Mouse (Mus musculus): ENCODE measurements at regions not wholly inside any gene's neighbourhood (a gene's known extent, or its start where the extent isn't known, plus 50 kb on each side); places are given as distances from the start of the nearest gene placed in this dataset.
"Not testable (repeated sequence)": the region's sequence is repeated elsewhere in the genome, so short reads cannot be mapped to it uniquely, and the experiment has no call there.

- H3K27ac ChIP-seq (replicated peaks): no peak overlapping the region
- H3K4me2 ChIP-seq (replicated peaks; ENCODE audit: low read depth): no peak overlapping the region
- no peaks in the 10 kb centered on the region for H3K27me3 ChIP-seq (ENCODE audit: control insufficient read depth, insufficient read depth, low read length)
- H3K4me3 ChIP-seq (ENCODE audit: low read depth, low read length): no peak overlapping the region
- no peaks in the 10 kb centered on the region for H3K9me3 ChIP-seq (ENCODE audit: control insufficient read depth, low read length)
- no peaks in the 10 kb centered on the region for H3K4me1 ChIP-seq (replicated peaks; ENCODE audit: control insufficient read depth, insufficient read depth)
- WGBS: 85% methylated on average over 1 of the region's 1 CpGs
- ATAC-seq (ENCODE audit: low FRiP score, low TSS enrichment) (no peak), DNase-seq (ENCODE audit: low spot score) (no peak)
- no peak overlapping the region for H3K9ac ChIP-seq (ENCODE audit: low read length)
- no peak for TF ChIP-seq EP300 (optimal IDR thresholded peaks at IDR 0.05)
- TF ChIP-seq CTCF (IDR thresholded peaks at IDR 0.05; ENCODE audit: low read depth): no peak
- H3K36me3 ChIP-seq (ENCODE audit: control insufficient read depth, insufficient read depth, low read length): no peaks in the 10 kb centered on the region
Measured at GRCm38 (mm10) chr3:22006113-22006512, 70.3 kb upstream of the Tbl1xr1 start.

- no peak for ATAC-seq (ENCODE audit: low FRiP score, low TSS enrichment)
- H3K27me3 ChIP-seq (ENCODE audit: control insufficient read depth, insufficient read depth, low read length): no peaks in the 10 kb centered on the region
- 90% methylated on average over 2 of the region's 2 CpGs for WGBS
- H3K9ac ChIP-seq (ENCODE audit: low read length): no peak overlapping the region
- no peaks in the 10 kb centered on the region for H3K4me1 ChIP-seq (replicated peaks; ENCODE audit: control insufficient read depth, insufficient read depth)
- H3K36me3 ChIP-seq (ENCODE audit: control insufficient read depth, insufficient read depth, low read length): no peaks in the 10 kb centered on the region
- H3K4me2 ChIP-seq (replicated peaks; ENCODE audit: low read depth): no peak overlapping the region
- H3K27ac ChIP-seq (replicated peaks): no peak overlapping the region
- no peak overlapping the region for H3K4me3 ChIP-seq (ENCODE audit: low read depth, low read length)
- TF ChIP-seq EP300 (optimal IDR thresholded peaks at IDR 0.05): no peak
- no peak for TF ChIP-seq CTCF (IDR thresholded peaks at IDR 0.05; ENCODE audit: low read depth)
- no peak for DNase-seq (ENCODE audit: low spot score)
- H3K9me3 ChIP-seq (ENCODE audit: control insufficient read depth, low read length): no peaks in the 10 kb centered on the region
Measured at GRCm38 (mm10) chr3:22006651-22007050, 69.8 kb upstream of the Tbl1xr1 start.

DNA sequence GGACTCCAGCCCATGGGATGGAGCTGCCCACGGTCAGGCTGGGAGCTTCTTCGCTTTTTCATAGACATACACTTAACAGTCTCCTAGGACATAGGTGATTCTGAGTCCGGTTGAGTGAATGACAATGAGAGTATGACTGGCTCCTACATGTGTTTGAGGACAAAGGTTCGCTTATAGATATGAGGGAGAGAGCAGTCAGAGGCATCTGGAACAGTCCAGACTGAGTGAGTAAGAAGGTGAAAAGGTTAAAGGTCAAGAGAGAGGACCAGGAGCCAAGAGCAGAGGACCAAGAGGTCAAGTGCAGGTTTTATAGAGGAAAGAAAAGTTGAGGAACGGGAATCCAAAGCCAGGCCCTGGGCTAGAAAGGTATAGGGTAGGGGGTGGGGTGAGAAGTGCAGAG, 68.7 kb upstream of the Tbl1xr1 start:
- Histone ChIP-seq H3K4me1 (replicated peaks; ENCODE audit: control insufficient read depth, insufficient read depth) (no peaks in the 10 kb centered on the region), H3K27me3 (ENCODE audit: control insufficient read depth, insufficient read depth, low read length) (no peaks in the 10 kb centered on the region), H3K4me2 (replicated peaks; ENCODE audit: low read depth) (no peak overlapping the region), H3K9me3 (ENCODE audit: control insufficient read depth, low read length) (no peaks in the 10 kb centered on the region), H3K4me3 (ENCODE audit: low read depth, low read length) (no peak overlapping the region), H3K36me3 (ENCODE audit: control insufficient read depth, insufficient read depth, low read length) (no peaks in the 10 kb centered on the region), H3K27ac (replicated peaks) (no peak overlapping the region), H3K9ac (ENCODE audit: low read length) (no peak overlapping the region)
- TF ChIP-seq EP300 (optimal IDR thresholded peaks at IDR 0.05) (no peak), CTCF (IDR thresholded peaks at IDR 0.05; ENCODE audit: low read depth) (no peak)
- 92% methylated on average over 5 of the region's 5 CpGs for WGBS
- no peak for ATAC-seq (ENCODE audit: low FRiP score, low TSS enrichment)
- DNase-seq (ENCODE audit: low spot score): no peak

GRCm38 (mm10) chr3:22008432-22008831, 68.0 kb upstream of the Tbl1xr1 start:
- H3K4me1 ChIP-seq (replicated peaks; ENCODE audit: control insufficient read depth, insufficient read depth): no peaks in the 10 kb centered on the region
- WGBS: 76% methylated on average over 5 of the region's 5 CpGs
- no peak overlapping the region for H3K4me2 ChIP-seq (replicated peaks; ENCODE audit: low read depth)
- TF ChIP-seq CTCF (IDR thresholded peaks at IDR 0.05; ENCODE audit: low read depth) (no peak), EP300 (optimal IDR thresholded peaks at IDR 0.05) (no peak)
- H3K4me3 ChIP-seq (ENCODE audit: low read depth, low read length): no peak overlapping the region
- H3K27me3 ChIP-seq (ENCODE audit: control insufficient read depth, insufficient read depth, low read length): no peaks in the 10 kb centered on the region
- H3K9me3 ChIP-seq (ENCODE audit: control insufficient read depth, low read length): no peaks in the 10 kb centered on the region
- DNase-seq (ENCODE audit: low spot score): no peak
- ATAC-seq (ENCODE audit: low FRiP score, low TSS enrichment): no peak
- H3K36me3 ChIP-seq (ENCODE audit: control insufficient read depth, insufficient read depth, low read length): no peaks in the 10 kb centered on the region
- no peak overlapping the region for H3K9ac ChIP-seq (ENCODE audit: low read length)
- no peak overlapping the region for H3K27ac ChIP-seq (replicated peaks)

GRCm38 (mm10) chr3:22009898-22010699, 66.4 kb upstream of the Tbl1xr1 start:
- no peak for ATAC-seq (ENCODE audit: low FRiP score, low TSS enrichment)

GRCm38 (mm10) chr3:22010700-22010991, 65.8 kb upstream of the Tbl1xr1 start:
- not testable (repeated sequence) for H3K36me3 ChIP-seq (ENCODE audit: control insufficient read depth, insufficient read depth, low read length); H3K27ac ChIP-seq (replicated peaks); H3K4me3 ChIP-seq (ENCODE audit: low read depth, low read length); H3K4me2 ChIP-seq (replicated peaks; ENCODE audit: low read depth); H3K4me1 ChIP-seq (replicated peaks; ENCODE audit: control insufficient read depth, insufficient read depth); H3K9ac ChIP-seq (ENCODE audit: low read length); H3K27me3 ChIP-seq (ENCODE audit: control insufficient read depth, insufficient read depth, low read length); DNase-seq (ENCODE audit: low spot score); H3K9me3 ChIP-seq (ENCODE audit: control insufficient read depth, low read length); ATAC-seq (ENCODE audit: low FRiP score, low TSS enrichment)

More at GRCm38 (mm10) chr3:22009898-22010699, 66.4 kb upstream of the Tbl1xr1 start:
- Histone ChIP-seq H3K4me2 (replicated peaks; ENCODE audit: low read depth) (no peak overlapping the region), H3K27me3 (ENCODE audit: control insufficient read depth, insufficient read depth, low read length) (no peaks in the 10 kb centered on the region), H3K4me3 (ENCODE audit: low read depth, low read length) (no peak overlapping the region), H3K9me3 (ENCODE audit: control insufficient read depth, low read length) (no peaks in the 10 kb centered on the region), H3K27ac (replicated peaks) (no peak overlapping the region), H3K4me1 (replicated peaks; ENCODE audit: control insufficient read depth, insufficient read depth) (no peaks in the 10 kb centered on the region), H3K36me3 (ENCODE audit: control insufficient read depth, insufficient read depth, low read length) (no peaks in the 10 kb centered on the region), H3K9ac (ENCODE audit: low read length) (no peak overlapping the region)
- no peak for TF ChIP-seq EP300 (optimal IDR thresholded peaks at IDR 0.05)
- WGBS: 72% methylated on average over 2 of the region's 2 CpGs
- DNase-seq (ENCODE audit: low spot score): no peak
